Mouse (Mus musculus) limb, embryonic 10.5 days (tissue): Measurements from ENCODE around the gene Pla2g2f. TPM values are rescaled to one million over a fixed set of nuclear protein-coding genes. Genes with fewer than 3 reads are reported as not detected.
A peak's percentile ranks its signal among the peaks of the same experiment; 100 is the strongest.

Source experiments
- DNase-seq: peaks from one replicate; pipeline ENCODE4 v3.0.0-alpha.2; 2017; ENCODE audit warnings: low spot score
- H3K27ac ChIP-seq: fragments of 300-500 bp; sonication (generic); 2 replicates; pipeline ENCODE4 v1.5.1; 2016; ENCODE audit warnings: mild to moderate bottlenecking
- H3K27me3 ChIP-seq: fragments of 300-500 bp; sonication (generic); 2 replicates; pipeline ENCODE4 v1.6.1; 2016; ENCODE audit warnings: low read depth, mild to moderate bottlenecking; ENCODE audit not compliant: poor library complexity, severe bottlenecking
- H3K36me3 ChIP-seq: fragments of 300-500 bp; sonication (generic); 2 replicates; pipeline ENCODE4 v1.6.1; 2016; ENCODE audit warnings: mild to moderate bottlenecking, moderate library complexity
- H3K4me1 ChIP-seq: fragments of 300-500 bp; sonication (generic); 2 replicates; pipeline ENCODE4 v1.6.1; 2016
- H3K4me3 ChIP-seq: fragments of 300-500 bp; sonication (generic); 2 replicates; pipeline ENCODE4 v1.5.1; 2016; ENCODE audit warnings: mild to moderate bottlenecking, moderate library complexity
- H3K9me3 ChIP-seq: fragments of 300-500 bp; sonication (generic); replicated peaks from 2 replicates; pipeline ENCODE4 v1.6.1; 2016; ENCODE audit warnings: mild to moderate bottlenecking
- WGBS: fragments of 180-500 bp; shearing (Covaris S2); methylation state at CpG from one replicate; pipeline ENCODE4 v1.1.7; 2016; 5-methylcytosine and 5-hydroxymethylcytosine counted together
- polyA plus RNA-seq: library from polyadenylated mRNA; unstranded; fragments of >200 nt; fragmentation: Nextera tagmentation; extraction: Ambion mirVana; gene quantifications from 2 replicates; pipeline ENCODE4 v1.2.1, GENCODE M21; 2016

Gene Pla2g2f
- polyA plus RNA-seq, 1 experiment from 2014 or later: 0.09 TPM

- Histone ChIP-seq H3K27me3 (no peaks in the 10 kb centered on the region), H3K9me3 (no peaks in the 10 kb centered on the region), H3K36me3 (no peaks in the 10 kb centered on the region), H3K27ac (no peak overlapping the region), H3K4me1 (peaks cover 19% of the 10 kb centered on the region), H3K4me3 (no peak overlapping the region)
- 89% methylated on average over 3 of the region's 3 CpGs for WGBS
- DNase-seq: no peak
Measured at GRCm38 (mm10) chr4:138753608-138754007, 3.8 kb downstream of the Pla2g2f start.

GRCm38 (mm10) chr4:138752603-138753002 lies 4.8 kb downstream of the Pla2g2f start:
- DNase-seq: no peak
- no peaks in the 10 kb centered on the region for H3K27me3 ChIP-seq
- H3K36me3 ChIP-seq: no peaks in the 10 kb centered on the region
- peaks cover 24% of the 10 kb centered on the region for H3K4me1 ChIP-seq
- no peak overlapping the region for H3K27ac ChIP-seq
- 92% methylated on average over 6 of the region's 6 CpGs for WGBS
- no peak overlapping the region for H3K4me3 ChIP-seq
- no peaks in the 10 kb centered on the region for H3K9me3 ChIP-seq

GRCm38 (mm10) chr4:138748369-138749072 lies 8.9 kb downstream of the Pla2g2f start:
- H3K27ac ChIP-seq: no peak overlapping the region
- no peaks in the 10 kb centered on the region for H3K27me3 ChIP-seq
- peak; percentile 44 for DNase-seq
- WGBS: 58% methylated on average over 8 of the region's 8 CpGs
- no peaks in the 10 kb centered on the region for H3K36me3 ChIP-seq
- no peak overlapping the region for H3K4me3 ChIP-seq
- H3K9me3 ChIP-seq: no peaks in the 10 kb centered on the region
- H3K4me1 ChIP-seq: peaks cover 20% of the 10 kb centered on the region

- H3K4me3 ChIP-seq: no peak overlapping the region
- no peaks in the 10 kb centered on the region for H3K36me3 ChIP-seq
- H3K27ac ChIP-seq: no peak overlapping the region
- H3K9me3 ChIP-seq: no peaks in the 10 kb centered on the region
- H3K4me1 ChIP-seq: peaks cover 27% of the 10 kb centered on the region
- 72% methylated on average over 10 of the region's 10 CpGs for WGBS
- DNase-seq: no peak
- H3K27me3 ChIP-seq: no peaks in the 10 kb centered on the region
Measured at GRCm38 (mm10) chr4:138747851-138748250, 9.6 kb downstream of the Pla2g2f start.

- WGBS: 91% methylated on average over 9 of the region's 9 CpGs
- Histone ChIP-seq H3K36me3 (no peaks in the 10 kb centered on the region), H3K4me1 (peaks cover 35% of the 10 kb centered on the region), H3K4me3 (no peak overlapping the region), H3K27me3 (no peaks in the 10 kb centered on the region), H3K9me3 (no peaks in the 10 kb centered on the region), H3K27ac (no peak overlapping the region)
- no peak for DNase-seq
Measured at GRCm38 (mm10) chr4:138746866-138747265, 10.6 kb downstream of the Pla2g2f start.

- Histone ChIP-seq H3K4me1 (peaks cover 41% of the 10 kb centered on the region), H3K4me3 (no peak overlapping the region), H3K36me3 (no peaks in the 10 kb centered on the region), H3K27me3 (no peaks in the 10 kb centered on the region), H3K27ac (peak overlapping the region; percentile 26; the same call in 1 of the 2 replicates), H3K9me3 (no peaks in the 10 kb centered on the region)
- 62% methylated on average over 4 of the region's 4 CpGs for WGBS
- peak; percentile 46 for DNase-seq
Measured at GRCm38 (mm10) chr4:138745884-138746283, 11.5 kb downstream of the Pla2g2f start.

- no peaks in the 10 kb centered on the region for H3K27me3 ChIP-seq
- H3K9me3 ChIP-seq: no peaks in the 10 kb centered on the region
- 16% methylated on average over 7 of the region's 7 CpGs for WGBS
- peaks cover 53% of the 10 kb centered on the region for H3K4me1 ChIP-seq
- H3K27ac ChIP-seq: peak overlapping the region; percentile 57
- DNase-seq: peak; percentile 49
- H3K4me3 ChIP-seq: no peak overlapping the region
- no peaks in the 10 kb centered on the region for H3K36me3 ChIP-seq
Measured at GRCm38 (mm10) chr4:138739136-138739851, 18.1 kb downstream of the Pla2g2f start.

- Histone ChIP-seq H3K9me3 (no peaks in the 10 kb centered on the region), H3K4me3 (no peak within 1 kb of the TSS), H3K27me3 (no peaks in the 10 kb centered on the region), H3K27ac (peak within 1 kb of the TSS; percentile 57; the same call in 1 of the 2 replicates), H3K4me1 (peaks cover 39% of the 10 kb centered on the region), H3K36me3 (no peaks in the 10 kb centered on the region)
- no peak for DNase-seq
- 80% methylated on average over 7 of the region's 7 CpGs for WGBS
Measured at GRCm38 (mm10) chr4:138737031-138737430, 20.4 kb downstream of the Pla2g2f start, which contains the start of gene Ubxn10. Ubxn10 (minus strand) TSS chr4:138737167.

- no peaks in the 10 kb centered on the region for H3K36me3 ChIP-seq
- no peaks in the 10 kb centered on the region for H3K9me3 ChIP-seq
- 97% methylated on average over 4 of the region's 4 CpGs for WGBS
- DNase-seq: no peak
- H3K27ac ChIP-seq: no peak overlapping the region
- no peaks in the 10 kb centered on the region for H3K27me3 ChIP-seq
- H3K4me1 ChIP-seq: peaks cover 30% of the 10 kb centered on the region
- H3K4me3 ChIP-seq: no peak overlapping the region
Measured at GRCm38 (mm10) chr4:138734863-138735262, 22.6 kb downstream of the Pla2g2f start.

- Histone ChIP-seq H3K9me3 (no peaks in the 10 kb centered on the region), H3K27ac (no peak overlapping the region), H3K4me1 (peaks cover 27% of the 10 kb centered on the region), H3K4me3 (no peak overlapping the region), H3K36me3 (no peaks in the 10 kb centered on the region), H3K27me3 (no peaks in the 10 kb centered on the region)
- WGBS: 50% methylated on average over 7 of the region's 7 CpGs
- DNase-seq: no peak
Measured at GRCm38 (mm10) chr4:138734105-138734504, 23.3 kb downstream of the Pla2g2f start.

GRCm38 (mm10) chr4:138729018-138729703 lies 28.3 kb downstream of the Pla2g2f start:
- peaks cover 24% of the 10 kb centered on the region for H3K4me1 ChIP-seq
- WGBS: 69% methylated on average over 9 of the region's 9 CpGs
- DNase-seq: no peak
- H3K4me3 ChIP-seq: no peak overlapping the region
- no peaks in the 10 kb centered on the region for H3K36me3 ChIP-seq
- no peaks in the 10 kb centered on the region for H3K9me3 ChIP-seq
- H3K27me3 ChIP-seq: no peaks in the 10 kb centered on the region
- no peak overlapping the region for H3K27ac ChIP-seq

- 74% methylated on average over 5 of the region's 5 CpGs for WGBS
- H3K27ac ChIP-seq: peak overlapping the region; percentile 87
- H3K36me3 ChIP-seq: no peaks in the 10 kb centered on the region
- DNase-seq: no peak
- peaks cover 2% of the 10 kb centered on the region; the same call in 1 of the 2 replicates for H3K27me3 ChIP-seq
- no peaks in the 10 kb centered on the region for H3K9me3 ChIP-seq
- H3K4me1 ChIP-seq: peaks cover 38% of the 10 kb centered on the region
- H3K4me3 ChIP-seq: 0 out of 2 replicates have a peak overlapping the region, but pooled peaks have one; percentile 50
Measured at GRCm38 (mm10) chr4:138725751-138726150, 31.7 kb downstream of the Pla2g2f start.

GRCm38 (mm10) chr4:138725127-138725461 lies 32.3 kb downstream of the Pla2g2f start:
- H3K36me3 ChIP-seq: no peaks in the 10 kb centered on the region

More at GRCm38 (mm10) chr4:138725127-138725461, 32.3 kb downstream of the Pla2g2f start:
- H3K9me3 ChIP-seq: no peaks in the 10 kb centered on the region
- H3K4me3 ChIP-seq: peak overlapping the region; percentile 50
- H3K27me3 ChIP-seq: peaks cover 2% of the 10 kb centered on the region; the same call in 1 of the 2 replicates
- peak; percentile 92 for DNase-seq
- peak overlapping the region; percentile 87 for H3K27ac ChIP-seq
- WGBS: 2% methylated on average over 13 of the region's 13 CpGs
- peaks cover 38% of the 10 kb centered on the region for H3K4me1 ChIP-seq
